Mouse (Mus musculus) G1E (cell line): Measurements from ENCODE around the gene Aldh6a1.

Experiments
- CTCF ChIP-seq: IDR thresholded peaks from 2 replicates; pipeline ENCODE4 v1.5.1; 2012; ENCODE audit warnings: low read depth, low read length, inconsistent platforms, mixed read lengths
- GATA1 ChIP-seq: IDR thresholded peaks from 2 replicates; pipeline ENCODE4 v1.6.1; 2012; ENCODE audit warnings: borderline replicate concordance, low read length, inconsistent platforms, mixed read lengths
- POLR2AphosphoS5 ChIP-seq: IDR thresholded peaks from 2 replicates; pipeline ENCODE4 v1.6.1; 2012; ENCODE audit warnings: low read depth, low read length, inconsistent platforms; ENCODE audit not compliant: insufficient replicate concordance

DNA sequence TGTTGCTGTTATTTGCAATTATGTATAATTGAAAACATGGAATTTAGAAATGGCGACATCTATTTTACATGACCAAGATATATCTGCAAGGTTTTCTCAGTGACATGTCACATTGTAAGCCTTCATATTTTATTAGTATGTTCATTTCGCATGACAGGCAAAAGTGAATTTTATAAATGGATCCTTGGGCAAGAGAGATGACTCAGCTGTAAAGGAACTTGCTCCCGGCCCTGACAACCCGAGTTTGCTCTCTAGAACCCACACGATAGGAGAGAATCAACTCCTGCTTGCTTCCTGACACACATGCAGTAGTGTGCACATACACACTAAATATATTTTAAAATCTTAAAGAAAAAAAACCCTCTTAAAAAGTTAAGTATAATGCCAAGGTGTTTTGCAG, 10.6 kb upstream of the Aldh6a1 start:
- TF ChIP-seq CTCF = no peak
- TF ChIP-seq GATA1 = no peak
- TF ChIP-seq POLR2AphosphoS5 = no peak
